Mouse (Mus musculus) small intestine, adult 2 months (tissue): ENCODE results near the gene Plac1. TPM values are rescaled to one million over a fixed set of nuclear protein-coding genes. Genes with fewer than 3 reads are reported as not detected.

ENCODE experiments used
- H3K27ac ChIP-seq: fragments of 200-500 bp; 2 replicates; pipeline ENCODE4 v1.5.1; 2012; ENCODE audit warnings: low read depth, low read length, control low read depth, inconsistent platforms; ENCODE audit not compliant: insufficient read depth
- H3K27me3 ChIP-seq: fragments of 200-500 bp; 2 replicates; pipeline ENCODE4 v1.6.1; 2012; ENCODE audit warnings: mild to moderate bottlenecking, moderate library complexity, low read length, inconsistent platforms; ENCODE audit not compliant: control insufficient read depth, insufficient read depth
- H3K36me3 ChIP-seq: fragments of 200-500 bp; 2 replicates; pipeline ENCODE4 v1.6.1; 2012; ENCODE audit warnings: mild to moderate bottlenecking, low read length, control low read depth, inconsistent platforms; ENCODE audit not compliant: control insufficient read depth, insufficient read depth
- H3K4me1 ChIP-seq: fragments of 200-500 bp; 2 replicates; pipeline ENCODE4 v1.6.1; 2012; ENCODE audit warnings: low read length, inconsistent platforms, mixed read lengths; ENCODE audit not compliant: control insufficient read depth, insufficient read depth, insufficient read length
- H3K4me3 ChIP-seq: fragments of 200-500 bp; 2 replicates; pipeline ENCODE4 v1.5.1; 2012; ENCODE audit warnings: low read depth, mild to moderate bottlenecking, control low read depth, inconsistent platforms, low read length, moderate library complexity
- CTCF ChIP-seq: fragments of 200-500 bp; IDR thresholded peaks from 2 replicates; pipeline ENCODE4 v1.5.1; 2012; ENCODE audit warnings: low read depth, mild to moderate bottlenecking, control low read depth, inconsistent platforms, low read length, moderate library complexity, mixed read lengths; ENCODE audit not compliant: insufficient replicate concordance, insufficient read length; ENCODE audit errors: extremely low read depth
- POLR2A ChIP-seq: fragments of 200-500 bp; IDR thresholded peaks from 2 replicates; pipeline ENCODE4 v1.6.1; 2012; ENCODE audit warnings: low read depth, mild to moderate bottlenecking, control low read depth, inconsistent platforms, low read length, moderate library complexity
- WGBS: fragments of 180-500 bp; shearing (Covaris S2); methylation state at CpG from one replicate; pipeline ENCODE4 v1.1.7; 2018; 5-methylcytosine and 5-hydroxymethylcytosine counted together
- polyA plus RNA-seq: library from polyadenylated mRNA; depleted of rRNA; stranded (reverse); fragments of >200 nt; gene quantifications from 2 replicates; pipeline ENCODE4 v1.2.3, GENCODE M21; 2012

The Plac1 gene
- polyA plus RNA-seq, 1 experiment = not detected

DNA sequence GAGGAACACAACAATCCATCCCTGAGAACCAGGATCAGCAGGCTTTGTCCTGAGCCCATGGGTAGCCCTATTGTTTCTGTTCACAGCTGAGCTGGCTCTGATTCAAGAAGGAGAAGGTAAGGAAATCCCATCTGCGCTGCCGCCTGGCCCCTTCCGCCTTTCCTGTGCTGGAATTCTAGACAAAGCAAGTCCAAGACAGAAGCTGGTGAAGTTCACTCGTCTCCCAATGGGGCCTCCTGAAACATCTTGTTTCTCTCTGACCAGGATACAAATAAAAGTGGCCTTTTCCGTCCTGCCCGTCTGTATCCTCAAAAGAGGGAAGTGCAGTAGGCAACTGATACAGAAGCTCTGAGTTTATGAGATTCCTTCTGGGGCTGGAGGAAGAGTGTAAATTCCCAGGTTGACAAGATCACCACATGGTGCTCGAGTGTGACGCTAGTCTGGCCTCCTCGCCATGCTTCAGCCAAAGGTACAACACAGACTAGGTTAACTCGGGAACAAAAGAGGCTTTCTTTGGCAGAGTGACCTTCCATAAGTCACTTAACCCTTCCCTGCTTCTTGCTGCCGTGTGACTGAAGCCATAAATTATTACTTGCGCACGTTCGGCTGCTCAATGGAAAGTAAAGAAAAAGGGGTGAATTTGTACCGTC lies 73.5 kb downstream of the Plac1 start:
- Histone ChIP-seq H3K27me3 (no peaks in the 10 kb centered on the region), H3K36me3 (no peaks in the 10 kb centered on the region), H3K4me1 (no peaks in the 10 kb centered on the region), H3K4me3 (no peak overlapping the region), H3K27ac (no peak overlapping the region)
- WGBS = 67% methylated on average over 15 of the region's 15 CpGs
- TF ChIP-seq CTCF (no peak), POLR2A (no peak)

DNA sequence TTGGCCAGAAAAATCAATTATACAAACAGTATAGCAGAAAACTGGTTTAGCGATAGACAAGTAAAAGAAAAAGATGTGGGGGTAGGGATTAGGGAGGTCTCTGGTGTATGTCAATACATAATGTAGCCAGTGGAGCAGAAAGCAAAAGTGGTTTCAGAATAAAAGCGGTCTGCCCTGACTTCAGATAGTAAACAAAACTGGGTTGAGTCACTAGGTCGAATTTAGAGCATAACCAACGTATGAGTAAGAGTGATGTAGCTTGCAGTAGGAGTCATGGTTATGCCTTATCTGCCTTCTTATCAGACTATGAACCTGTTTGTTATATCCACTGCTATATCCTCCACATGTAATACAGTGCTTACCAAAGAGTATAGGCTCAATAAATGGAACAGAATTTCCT lies 77.3 kb downstream of the Plac1 start:
- H3K4me3 ChIP-seq = no peak overlapping the region
- 39% methylated on average over 4 of the region's 4 CpGs for WGBS
- TF ChIP-seq CTCF = no peak
- no peak for TF ChIP-seq POLR2A
- H3K36me3 ChIP-seq = no peaks in the 10 kb centered on the region
- no peak overlapping the region for H3K27ac ChIP-seq
- no peaks in the 10 kb centered on the region for H3K27me3 ChIP-seq
- H3K4me1 ChIP-seq = no peaks in the 10 kb centered on the region

DNA sequence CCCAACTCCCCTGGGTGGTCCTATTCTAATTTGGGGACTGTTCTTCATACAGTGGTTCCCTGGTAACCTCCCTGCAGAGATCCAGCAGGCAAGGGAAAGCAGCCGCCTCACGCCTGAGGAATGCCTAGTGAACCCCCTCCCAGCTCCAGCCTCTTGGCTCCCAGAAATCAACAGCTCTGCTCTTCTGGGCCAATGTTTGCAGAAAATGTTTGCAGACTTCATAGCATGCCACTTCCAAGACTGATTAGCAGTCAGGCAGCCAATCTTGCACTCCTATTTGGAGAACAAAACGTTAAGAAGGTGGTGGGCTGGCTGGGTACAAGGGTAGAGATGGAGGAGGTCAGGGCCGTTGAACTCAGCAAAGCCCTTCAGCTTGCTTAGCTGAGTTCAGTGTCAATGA lies 78.3 kb downstream of the Plac1 start:
- H3K27ac ChIP-seq = no peak overlapping the region
- H3K27me3 ChIP-seq = no peaks in the 10 kb centered on the region
- H3K4me3 ChIP-seq = no peak overlapping the region
- 58% methylated on average over 4 of the region's 4 CpGs for WGBS
- TF ChIP-seq POLR2A (no peak), CTCF (no peak)
- H3K4me1 ChIP-seq = no peaks in the 10 kb centered on the region
- no peaks in the 10 kb centered on the region for H3K36me3 ChIP-seq

DNA sequence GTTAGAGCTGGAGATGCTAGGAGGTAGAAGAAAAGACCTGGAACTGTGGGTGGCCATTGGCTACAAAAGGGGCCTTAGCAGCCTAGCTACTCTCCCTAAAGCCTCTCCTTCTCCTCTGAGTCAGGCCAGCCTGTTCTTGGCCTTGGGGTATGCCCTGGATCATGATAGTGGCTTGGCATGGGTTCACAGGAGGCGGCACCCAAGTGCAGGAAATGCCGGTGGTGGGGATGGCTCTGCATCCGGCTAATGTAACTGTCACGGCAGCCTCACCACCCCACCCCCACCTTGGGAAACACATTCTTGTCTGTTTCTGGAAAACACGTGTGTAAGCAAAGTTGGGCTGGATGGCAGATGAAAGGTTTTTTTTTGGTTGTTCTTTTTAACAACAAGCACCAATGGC lies 78.8 kb downstream of the Plac1 start:
- Histone ChIP-seq H3K4me1 (no peaks in the 10 kb centered on the region), H3K36me3 (no peaks in the 10 kb centered on the region), H3K27ac (no peak overlapping the region), H3K27me3 (no peaks in the 10 kb centered on the region), H3K4me3 (no peak overlapping the region)
- WGBS = 50% methylated on average over 5 of the region's 5 CpGs
- TF ChIP-seq POLR2A = no peak
- TF ChIP-seq CTCF = no peak

DNA sequence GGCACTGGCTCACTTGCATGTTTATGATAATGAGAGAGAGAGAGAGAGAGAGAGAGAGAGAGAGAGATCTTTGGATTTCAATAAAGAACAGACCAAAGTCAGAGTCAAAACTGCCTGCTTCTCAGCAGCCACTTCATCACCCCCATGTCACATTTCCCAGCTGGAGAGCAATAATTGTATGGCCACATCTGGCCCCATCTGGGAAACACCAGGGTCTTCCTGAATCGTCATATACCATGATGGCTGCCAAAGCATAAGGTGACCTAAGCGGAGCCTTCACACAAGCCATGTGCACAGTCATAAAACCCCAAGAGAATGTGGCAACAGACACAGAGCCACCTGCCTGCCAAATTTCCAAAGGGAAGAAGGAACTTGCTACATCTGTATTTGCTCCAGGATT lies 91.9 kb downstream of the Plac1 start:
- no peak for TF ChIP-seq POLR2A
- TF ChIP-seq CTCF = no peak
- WGBS = 65% methylated on average over 2 of the region's 2 CpGs
- H3K36me3 ChIP-seq = no peaks in the 10 kb centered on the region

DNA sequence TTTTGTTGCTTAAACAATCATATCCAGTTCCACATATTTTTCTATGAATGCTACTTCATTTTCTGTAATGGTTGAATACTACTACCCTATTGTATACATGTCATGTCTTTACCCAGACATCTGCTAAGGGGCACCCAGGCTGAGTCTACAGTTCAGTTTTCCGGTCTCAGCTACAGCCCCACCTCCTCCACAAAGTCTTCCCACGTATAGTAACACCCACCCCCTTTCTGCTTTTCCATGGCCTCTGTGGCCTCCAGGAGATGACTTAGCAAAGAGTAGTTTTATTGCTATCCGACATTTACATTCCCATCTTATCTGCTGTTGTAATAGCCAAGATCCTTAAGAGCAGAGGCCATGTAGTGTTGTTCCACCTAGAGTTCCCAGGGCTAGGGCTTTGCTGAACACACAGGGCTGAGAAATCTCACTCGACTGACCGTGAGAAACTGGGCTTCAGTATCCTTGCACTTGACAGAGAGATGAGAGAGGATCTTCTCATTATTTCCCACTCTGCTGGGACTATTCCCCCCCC lies 93.5 kb downstream of the Plac1 start:
- H3K27me3 ChIP-seq = no peaks in the 10 kb centered on the region
- no peaks in the 10 kb centered on the region for H3K36me3 ChIP-seq
- H3K27ac ChIP-seq = no peak overlapping the region
- WGBS = 43% methylated on average over 5 of the region's 5 CpGs
- H3K4me1 ChIP-seq = no peaks in the 10 kb centered on the region
- TF ChIP-seq POLR2A (no peak), CTCF (no peak)
- no peak overlapping the region for H3K4me3 ChIP-seq

More for the DNA sequence above, 91.9 kb downstream of the Plac1 start:
- H3K27me3 ChIP-seq = no peaks in the 10 kb centered on the region
- no peak overlapping the region for H3K27ac ChIP-seq
- H3K4me1 ChIP-seq = no peaks in the 10 kb centered on the region
- no peak overlapping the region for H3K4me3 ChIP-seq

DNA sequence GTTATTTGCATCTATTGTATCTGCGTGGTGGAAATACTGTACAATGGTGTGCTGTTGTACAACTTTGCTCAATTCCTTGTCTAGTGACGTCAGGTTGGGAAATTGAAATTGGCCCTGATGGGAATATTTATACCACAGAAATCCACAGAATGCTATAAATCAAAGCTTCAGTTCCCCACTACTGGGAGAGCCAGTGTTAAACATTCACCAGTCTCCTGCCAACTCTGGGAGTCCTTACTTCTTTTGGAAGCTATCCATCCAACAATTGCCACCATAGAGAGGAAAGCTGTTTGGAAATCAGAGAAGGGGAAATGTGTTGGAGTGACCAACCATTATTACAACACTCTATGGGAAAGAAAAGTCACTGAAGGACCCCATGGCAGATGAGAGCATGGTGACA lies 100.3 kb downstream of the Plac1 start:
- H3K27ac ChIP-seq = no peak overlapping the region
- no peaks in the 10 kb centered on the region for H3K27me3 ChIP-seq
- H3K36me3 ChIP-seq = no peaks in the 10 kb centered on the region
- H3K4me1 ChIP-seq = no peaks in the 10 kb centered on the region
- no peak overlapping the region for H3K4me3 ChIP-seq
- 76% methylated on average over 2 of the region's 2 CpGs for WGBS
- TF ChIP-seq POLR2A (no peak), CTCF (no peak)

DNA sequence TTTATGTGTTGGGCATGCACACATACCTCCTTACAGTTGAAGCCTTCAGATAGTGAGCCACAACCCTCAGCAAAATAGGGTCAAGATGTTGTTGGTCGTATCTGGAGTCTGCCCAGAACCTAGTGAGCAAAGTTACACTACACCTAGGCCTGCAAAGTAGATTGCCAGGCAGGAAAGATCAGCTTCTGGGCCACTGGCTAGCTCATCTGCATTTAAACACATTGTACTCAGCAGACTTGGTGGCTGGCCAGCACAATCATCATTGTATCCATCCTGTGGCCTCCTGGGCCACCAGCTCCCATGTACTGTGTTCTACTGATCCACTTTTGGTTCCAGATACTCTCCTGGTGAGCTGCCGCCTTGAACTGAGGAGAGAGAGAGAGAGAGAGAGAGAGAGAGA lies 102.8 kb downstream of the Plac1 start:
- no peaks in the 10 kb centered on the region for H3K27me3 ChIP-seq
- H3K36me3 ChIP-seq = no peaks in the 10 kb centered on the region
- H3K4me1 ChIP-seq = no peaks in the 10 kb centered on the region
- no peak overlapping the region for H3K27ac ChIP-seq
- no peak overlapping the region for H3K4me3 ChIP-seq
- TF ChIP-seq CTCF (no peak), POLR2A (no peak)
- WGBS = 65% methylated on average over 2 of the region's 2 CpGs
